Mouse (Mus musculus) lung, embryonic 16.5 days (tissue): ENCODE data around the gene Sspn. TPM values are rescaled to one million over a fixed set of nuclear protein-coding genes. Genes with fewer than 3 reads are reported as not detected.

Source experiments
- ATAC-seq: fragments of 200-750 bp; cut with Nextera tagmentation; 2 replicates; pipeline ENCODE4 v1.8.0; 2017; ENCODE audit warnings: low read depth, mild to moderate bottlenecking, moderate library complexity
- H3K27ac ChIP-seq: fragments of 300-500 bp; sonication (generic); 2 replicates; pipeline ENCODE4 v1.5.1; 2014; ENCODE audit warnings: mild to moderate bottlenecking, control low read depth, low read length
- H3K27me3 ChIP-seq: fragments of 300-500 bp; sonication (generic); 2 replicates; pipeline ENCODE4 v1.6.1; 2014; ENCODE audit warnings: low read depth, low read length, mixed read lengths; ENCODE audit not compliant: control insufficient read depth, insufficient read depth
- H3K36me3 ChIP-seq: fragments of 300-500 bp; sonication (generic); 2 replicates; pipeline ENCODE4 v1.6.1; 2014; ENCODE audit warnings: low read length; ENCODE audit not compliant: control insufficient read depth, insufficient read depth
- H3K4me1 ChIP-seq: fragments of 300-500 bp; sonication (generic); replicated peaks from 2 replicates; pipeline ENCODE4 v1.6.1; 2014; ENCODE audit warnings: low read length, mixed read lengths; ENCODE audit not compliant: control insufficient read depth, insufficient read depth
- H3K4me2 ChIP-seq: fragments of 300-500 bp; sonication (generic); 2 replicates; pipeline ENCODE4 v1.6.1; 2014; ENCODE audit warnings: low read depth, low read length, control low read depth
- H3K4me3 ChIP-seq: fragments of 300-500 bp; sonication (generic); 2 replicates; pipeline ENCODE4 v1.5.1; 2014; ENCODE audit warnings: mild to moderate bottlenecking, low read length, control low read depth
- H3K9ac ChIP-seq: fragments of 300-500 bp; sonication (generic); 2 replicates; pipeline ENCODE4 v1.6.1; 2014; ENCODE audit warnings: low read length, control low read depth
- H3K9me3 ChIP-seq: fragments of 300-500 bp; sonication (generic); 2 replicates; pipeline ENCODE4 v1.6.1; 2016; ENCODE audit warnings: low read length; ENCODE audit not compliant: control insufficient read depth
- WGBS: fragments of 180-500 bp; shearing (Covaris S2); extraction: QIAGEN DNeasy Blood & Tissue Kit; methylation state at CpG from one replicate; pipeline ENCODE4 v1.1.7; 2014; 5-methylcytosine and 5-hydroxymethylcytosine counted together
- polyA plus RNA-seq: library from polyadenylated mRNA; unstranded; fragments of >200 nt; fragmentation: Nextera tagmentation; extraction: Ambion mirVana; gene quantifications from 2 replicates; pipeline ENCODE4 v1.2.1, GENCODE M21; 2015

Sspn gene
- polyA plus RNA-seq, 1 experiment from 2014 or later = 13.4 TPM

DNA sequence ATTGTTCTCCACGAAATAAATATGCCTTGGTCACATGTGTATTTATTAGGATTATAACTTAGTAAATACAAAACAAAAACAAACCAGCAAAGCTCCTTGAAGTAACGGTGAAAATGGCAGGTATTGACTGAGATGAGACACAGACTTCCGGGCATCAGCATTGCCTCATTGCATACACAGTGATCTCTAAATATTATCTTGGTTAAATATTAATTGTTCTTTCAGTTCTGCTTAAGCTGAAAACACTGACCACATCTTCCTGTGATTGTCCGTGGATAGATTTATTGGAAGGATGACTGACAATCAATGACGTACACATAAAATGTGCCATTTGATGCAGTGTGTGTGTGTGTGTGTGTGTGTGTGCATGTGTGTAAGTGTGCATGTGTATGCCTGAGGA lies 13.2 kb upstream of the Sspn start:
- no peak overlapping the region for H3K9ac ChIP-seq
- WGBS = 68% methylated on average over 5 of the region's 5 CpGs
- no peak overlapping the region for H3K27ac ChIP-seq
- no peak overlapping the region for H3K4me3 ChIP-seq
- H3K36me3 ChIP-seq = no peaks in the 10 kb centered on the region
- no peaks in the 10 kb centered on the region for H3K9me3 ChIP-seq
- ATAC-seq = no peak
- H3K27me3 ChIP-seq = no peaks in the 10 kb centered on the region
- H3K4me2 ChIP-seq = no peak overlapping the region
- no peaks in the 10 kb centered on the region for H3K4me1 ChIP-seq

DNA sequence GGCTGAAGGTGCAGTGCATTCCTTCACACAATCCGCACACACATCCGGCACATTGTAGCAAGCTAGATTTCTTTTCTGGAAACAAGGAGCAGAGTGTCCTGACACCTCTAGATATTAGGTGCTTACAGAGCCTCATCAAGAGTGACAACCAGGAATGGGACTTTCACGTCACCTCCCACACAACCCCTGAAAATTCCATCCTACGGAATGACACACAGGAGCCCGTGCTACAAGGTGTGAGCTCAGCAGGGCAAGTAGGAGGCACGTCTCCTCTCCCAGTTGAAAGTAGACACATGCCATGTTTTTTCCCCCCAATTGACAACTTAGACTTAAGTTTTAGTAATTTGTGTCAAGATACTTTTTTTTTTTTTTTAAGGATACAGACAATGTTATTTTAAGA lies 7.8 kb upstream of the Sspn start:
- Histone ChIP-seq H3K9me3 (no peaks in the 10 kb centered on the region), H3K9ac (no peak overlapping the region), H3K27me3 (no peaks in the 10 kb centered on the region), H3K36me3 (no peaks in the 10 kb centered on the region), H3K4me2 (no peak overlapping the region), H3K27ac (no peak overlapping the region), H3K4me3 (no peak overlapping the region), H3K4me1 (no peaks in the 10 kb centered on the region)
- WGBS = 71% methylated on average over 6 of the region's 6 CpGs
- no peak for ATAC-seq

- ATAC-seq = peak; percentile 96
- Histone ChIP-seq H3K9ac (peak overlapping the region; percentile 67), H3K4me3 (peak overlapping the region; percentile 44), H3K4me2 (peak overlapping the region; percentile 68), H3K27me3 (no peaks in the 10 kb centered on the region), H3K27ac (peak overlapping the region; percentile 72), H3K9me3 (peaks cover 2% of the 10 kb centered on the region; the same call in 1 of the 2 replicates), H3K4me1 (0 out of 2 replicates have a peak, but pooled peaks cover 4% of the 10 kb centered on the region), H3K36me3 (no peaks in the 10 kb centered on the region)
- WGBS = 6% methylated on average over 28 of the region's 28 CpGs
Observed at GRCm38 (mm10) chr6:145934001-145934696, 2.7 kb downstream of the Sspn start.

DNA sequence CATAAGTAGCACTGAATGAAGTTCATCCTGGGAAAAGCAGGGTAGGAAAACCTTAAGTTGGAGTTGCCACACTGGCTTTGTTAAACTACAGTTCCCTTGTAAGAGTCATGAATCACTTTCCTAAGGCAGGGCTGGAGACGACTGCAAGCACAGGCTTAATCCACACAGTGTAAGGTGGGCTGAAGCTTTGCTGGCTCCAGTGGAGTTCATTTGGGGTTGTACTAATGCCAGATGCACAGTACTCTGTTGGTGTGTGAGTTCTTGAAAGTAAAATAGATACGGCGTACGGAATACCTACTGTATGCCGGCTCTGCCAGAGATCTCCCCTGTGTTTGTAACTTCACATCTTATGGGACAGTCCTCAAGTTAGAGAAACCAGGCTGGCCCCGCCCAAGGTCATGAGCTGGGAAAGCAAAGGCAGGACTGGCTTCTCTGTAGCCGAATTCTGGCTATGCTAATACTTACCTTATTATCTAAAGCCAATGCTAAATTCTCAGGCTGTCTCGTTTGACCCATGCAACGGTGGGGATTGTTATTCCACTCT lies 3.3 kb downstream of the Sspn start:
- peaks cover 2% of the 10 kb centered on the region; the same call in 1 of the 2 replicates for H3K9me3 ChIP-seq
- 56% methylated on average over 9 of the region's 9 CpGs for WGBS
- H3K27me3 ChIP-seq = no peaks in the 10 kb centered on the region
- H3K27ac ChIP-seq = peak overlapping the region; percentile 72
- peak overlapping the region; percentile 68 for H3K4me2 ChIP-seq
- H3K9ac ChIP-seq = peak overlapping the region; percentile 67
- 0 out of 2 replicates have a peak, but pooled peaks cover 4% of the 10 kb centered on the region for H3K4me1 ChIP-seq
- H3K36me3 ChIP-seq = no peaks in the 10 kb centered on the region
- peak overlapping the region; percentile 44 for H3K4me3 ChIP-seq
- ATAC-seq = peak; percentile 31

GRCm38 (mm10) chr6:145935912-145936311 lies 4.5 kb downstream of the Sspn start:
- WGBS = 53% methylated on average over 2 of the region's 2 CpGs
- Histone ChIP-seq H3K4me2 (no peak overlapping the region), H3K9ac (no peak overlapping the region), H3K9me3 (peaks cover 2% of the 10 kb centered on the region; the same call in 1 of the 2 replicates), H3K36me3 (no peaks in the 10 kb centered on the region), H3K27me3 (no peaks in the 10 kb centered on the region), H3K4me3 (no peak overlapping the region), H3K27ac (no peak overlapping the region), H3K4me1 (0 out of 2 replicates have a peak, but pooled peaks cover 4% of the 10 kb centered on the region)
- no peak for ATAC-seq

- Histone ChIP-seq H3K4me3 (no peak overlapping the region), H3K27ac (no peak overlapping the region), H3K4me2 (no peak overlapping the region), H3K9ac (no peak overlapping the region), H3K27me3 (no peaks in the 10 kb centered on the region), H3K36me3 (no peaks in the 10 kb centered on the region), H3K9me3 (peaks cover 2% of the 10 kb centered on the region; the same call in 1 of the 2 replicates), H3K4me1 (0 out of 2 replicates have a peak, but pooled peaks cover 4% of the 10 kb centered on the region)
- 76% methylated on average over 4 of the region's 4 CpGs for WGBS
- no peak for ATAC-seq
Observed at GRCm38 (mm10) chr6:145936511-145936910, 5.1 kb downstream of the Sspn start.

- Histone ChIP-seq H3K4me1 (no peaks in the 10 kb centered on the region), H3K27me3 (no peaks in the 10 kb centered on the region), H3K9ac (no peak overlapping the region), H3K9me3 (peaks cover 2% of the 10 kb centered on the region; the same call in 1 of the 2 replicates), H3K4me2 (no peak overlapping the region), H3K27ac (no peak overlapping the region), H3K36me3 (no peaks in the 10 kb centered on the region), H3K4me3 (no peak overlapping the region)
- WGBS = 58% methylated on average over 6 of the region's 6 CpGs
- ATAC-seq = no peak
Observed at GRCm38 (mm10) chr6:145940852-145941251, 9.4 kb downstream of the Sspn start.

- H3K9ac ChIP-seq = no peak overlapping the region
- no peaks in the 10 kb centered on the region for H3K36me3 ChIP-seq
- H3K4me1 ChIP-seq = no peaks in the 10 kb centered on the region; the same call in 1 of the 2 replicates
- H3K27me3 ChIP-seq = no peaks in the 10 kb centered on the region
- H3K4me2 ChIP-seq = no peak overlapping the region
- no peak for ATAC-seq
- H3K9me3 ChIP-seq = no peaks in the 10 kb centered on the region
- WGBS = 35% methylated on average over 12 of the region's 12 CpGs
- H3K4me3 ChIP-seq = no peak overlapping the region
- H3K27ac ChIP-seq = no peak overlapping the region
Observed at GRCm38 (mm10) chr6:145942263-145942966, 11.0 kb downstream of the Sspn start.

- no peaks in the 10 kb centered on the region for H3K9me3 ChIP-seq
- no peak overlapping the region for H3K9ac ChIP-seq
- no peaks in the 10 kb centered on the region for H3K36me3 ChIP-seq
- H3K27ac ChIP-seq = no peak overlapping the region
- H3K4me3 ChIP-seq = no peak overlapping the region
- no peaks in the 10 kb centered on the region for H3K27me3 ChIP-seq
- no peak overlapping the region for H3K4me2 ChIP-seq
- no peak for ATAC-seq
- H3K4me1 ChIP-seq = no peaks in the 10 kb centered on the region; the same call in 1 of the 2 replicates
- 53% methylated on average over 3 of the region's 3 CpGs for WGBS
Observed at GRCm38 (mm10) chr6:145943414-145943813, 12.0 kb downstream of the Sspn start.
